Mouse (Mus musculus) lung, adult 2 months (tissue): ENCODE results near the gene Zfp963. TPM values are rescaled to one million over a fixed set of nuclear protein-coding genes. Genes with fewer than 3 reads are reported as not detected.
"Not testable (repeated sequence)": the region's sequence is repeated elsewhere in the genome, so short reads cannot be mapped to it uniquely, and the experiment has no call there.

ENCODE experiments used
- DNase-seq: peaks from one replicate; pipeline ENCODE4 v3.0.0; 2022
- H3K4me1 ChIP-seq: fragments of 200-500 bp; 2 replicates; pipeline ENCODE4 v1.6.1; 2011; ENCODE audit warnings: low read length; ENCODE audit not compliant: control insufficient read depth, insufficient read depth
- H3K4me3 ChIP-seq: fragments of 200-500 bp; replicated peaks from 2 replicates; pipeline ENCODE3; 2011; ENCODE audit warnings: low read depth, mild to moderate bottlenecking, control low read depth, low read length; ENCODE audit errors: extremely low read depth
- CTCF ChIP-seq: fragments of 200-500 bp; IDR thresholded peaks from 2 replicates; pipeline ENCODE4 v1.5.1; 2011; ENCODE audit warnings: mild to moderate bottlenecking, low read length, control low read depth; ENCODE audit not compliant: insufficient read depth
- POLR2A ChIP-seq: fragments of 200-500 bp; IDR thresholded peaks from 2 replicates; pipeline ENCODE4 v1.6.1; 2011; ENCODE audit warnings: low read depth, mild to moderate bottlenecking, control low read depth, low read length, borderline replicate concordance; ENCODE audit errors: extremely low read depth
- WGBS: fragments of 180-500 bp; shearing (Covaris S2); methylation state at CpG from one replicate; pipeline ENCODE4 v1.1.7; 2018; 5-methylcytosine and 5-hydroxymethylcytosine counted together
- polyA plus RNA-seq: library from polyadenylated mRNA; depleted of rRNA; stranded (reverse); fragments of >200 nt; gene quantifications from 2 replicates; pipeline ENCODE4 v1.2.3, GENCODE M21; 2012; rRNA removed

Zfp963 gene
- polyA plus RNA-seq, 1 experiment: 2.5 TPM

DNA sequence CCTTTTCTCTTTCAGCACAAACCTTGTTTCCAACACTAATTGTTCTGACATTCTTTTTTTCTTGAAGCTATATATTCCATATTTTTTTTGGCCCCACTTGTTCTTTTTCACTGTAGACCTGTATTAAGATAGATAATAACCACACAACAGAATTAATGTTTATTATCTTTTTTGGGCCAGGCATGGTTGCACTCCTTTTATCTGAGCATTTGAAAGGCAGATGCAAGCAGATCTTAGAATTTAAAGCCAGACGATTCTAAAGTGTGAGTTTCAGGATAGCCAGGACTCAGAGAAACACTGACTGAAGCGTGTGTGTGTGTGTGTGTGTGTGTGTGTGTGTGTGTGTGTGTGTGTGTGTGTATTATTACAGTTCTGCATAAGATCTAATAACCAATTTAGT, 2.7 kb upstream of the Zfp963 start:
- no peak for TF ChIP-seq POLR2A
- Histone ChIP-seq H3K4me1 (no peaks in the 10 kb centered on the region), H3K4me3 (no peak overlapping the region)
- DNase-seq: no peak
- WGBS: 89% methylated on average over 2 of the region's 2 CpGs

DNA sequence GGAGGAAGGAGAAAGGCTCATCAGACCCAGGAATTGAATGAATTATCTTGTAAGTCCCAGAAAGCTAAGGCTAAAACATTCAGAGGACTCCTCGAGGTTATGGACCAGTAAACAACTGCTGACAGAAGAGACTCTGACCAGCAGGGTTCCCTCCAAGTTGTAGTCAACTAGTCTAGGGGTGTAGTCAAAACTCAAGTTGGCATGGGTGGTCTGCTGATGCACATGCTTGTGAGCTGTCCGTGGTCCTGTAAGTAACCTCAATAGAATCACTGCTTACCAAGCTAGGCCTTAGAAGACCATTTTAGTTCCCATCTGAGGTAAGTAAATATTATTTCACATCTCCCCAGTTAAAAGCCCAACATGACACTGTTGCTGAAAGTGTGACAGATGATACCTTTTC, 8.5 kb downstream of the Zfp963 start:
- Histone ChIP-seq H3K4me1 (no peaks in the 10 kb centered on the region), H3K4me3 (no peak overlapping the region)
- 79% methylated on average over 2 of the region's 2 CpGs for WGBS
- no peak for DNase-seq
- no peak for TF ChIP-seq CTCF
- TF ChIP-seq POLR2A: no peak

DNA sequence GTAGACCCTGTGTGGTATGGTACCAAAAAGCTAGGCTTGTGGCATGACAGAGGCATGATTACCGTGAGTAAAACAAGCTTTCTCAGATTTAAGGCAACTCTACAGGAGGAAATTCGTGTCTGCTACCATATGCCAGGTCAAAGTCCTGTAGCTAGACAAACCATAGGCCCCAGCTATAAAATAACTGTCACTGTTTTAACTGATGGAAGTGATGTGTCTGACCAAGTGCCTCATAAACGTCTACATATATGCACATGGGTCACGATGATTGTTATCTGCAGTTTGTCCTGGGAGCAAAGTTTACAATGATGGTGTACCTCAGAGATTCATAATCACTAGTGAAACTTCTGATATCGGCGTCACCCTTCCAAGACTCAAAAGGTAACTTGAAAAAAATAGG, 9.0 kb downstream of the Zfp963 start:
- TF ChIP-seq POLR2A: no peak
- no peak for TF ChIP-seq CTCF
- WGBS: 80% methylated on average over 6 of the region's 6 CpGs
- DNase-seq: no peak
- Histone ChIP-seq H3K4me3 (no peak overlapping the region), H3K4me1 (no peaks in the 10 kb centered on the region)

DNA sequence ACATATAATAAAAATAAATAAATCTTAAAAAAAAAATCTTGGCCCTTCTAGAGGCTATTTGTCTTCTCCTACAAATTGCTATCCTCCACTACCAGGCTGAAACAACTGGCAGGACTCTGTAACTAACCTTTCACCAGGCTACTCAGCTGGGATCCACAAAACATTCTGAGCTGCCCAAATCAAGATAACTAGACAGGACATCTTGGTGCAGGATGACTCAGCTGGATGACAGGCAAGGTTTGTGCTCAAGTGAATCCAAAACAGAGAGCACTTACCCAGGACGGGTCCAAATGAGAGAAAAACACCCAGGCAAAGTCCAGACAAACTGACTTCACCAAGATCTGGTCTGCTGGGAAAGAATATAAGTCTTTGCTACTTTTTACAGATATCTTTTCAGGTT, 14.3 kb downstream of the Zfp963 start:
- TF ChIP-seq CTCF (no peak), POLR2A (no peak)
- 69% methylated on average over 1 of the region's 1 CpGs for WGBS
- no peak for DNase-seq
- no peaks in the 10 kb centered on the region for H3K4me1 ChIP-seq
- H3K4me3 ChIP-seq: no peak overlapping the region

DNA sequence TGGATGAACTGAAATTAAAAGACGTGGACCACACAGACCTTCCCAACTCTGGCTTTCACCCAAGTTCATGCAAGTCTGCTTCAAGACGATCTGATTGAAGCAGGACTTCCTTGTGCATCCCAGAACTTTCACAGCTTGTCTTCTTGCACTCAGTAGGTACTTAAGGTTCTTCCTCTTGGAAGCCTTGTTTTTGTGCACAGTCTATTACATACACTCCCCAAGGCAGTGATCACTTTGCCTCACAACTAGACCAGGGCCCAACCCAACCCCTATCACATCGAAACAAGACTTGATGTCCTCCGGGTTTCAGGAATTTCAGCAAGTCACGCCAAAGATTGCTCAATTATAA, 32.6 kb downstream of the Zfp963 start:
- TF ChIP-seq CTCF: no peak
- TF ChIP-seq POLR2A: no peak
- H3K4me3 ChIP-seq: peak overlapping the region; percentile 40
- H3K4me1 ChIP-seq: peaks cover 2% of the 10 kb centered on the region; the same call in 1 of the 2 replicates
- 34% methylated on average over 5 of the region's 5 CpGs for WGBS
- DNase-seq: no peak

DNA sequence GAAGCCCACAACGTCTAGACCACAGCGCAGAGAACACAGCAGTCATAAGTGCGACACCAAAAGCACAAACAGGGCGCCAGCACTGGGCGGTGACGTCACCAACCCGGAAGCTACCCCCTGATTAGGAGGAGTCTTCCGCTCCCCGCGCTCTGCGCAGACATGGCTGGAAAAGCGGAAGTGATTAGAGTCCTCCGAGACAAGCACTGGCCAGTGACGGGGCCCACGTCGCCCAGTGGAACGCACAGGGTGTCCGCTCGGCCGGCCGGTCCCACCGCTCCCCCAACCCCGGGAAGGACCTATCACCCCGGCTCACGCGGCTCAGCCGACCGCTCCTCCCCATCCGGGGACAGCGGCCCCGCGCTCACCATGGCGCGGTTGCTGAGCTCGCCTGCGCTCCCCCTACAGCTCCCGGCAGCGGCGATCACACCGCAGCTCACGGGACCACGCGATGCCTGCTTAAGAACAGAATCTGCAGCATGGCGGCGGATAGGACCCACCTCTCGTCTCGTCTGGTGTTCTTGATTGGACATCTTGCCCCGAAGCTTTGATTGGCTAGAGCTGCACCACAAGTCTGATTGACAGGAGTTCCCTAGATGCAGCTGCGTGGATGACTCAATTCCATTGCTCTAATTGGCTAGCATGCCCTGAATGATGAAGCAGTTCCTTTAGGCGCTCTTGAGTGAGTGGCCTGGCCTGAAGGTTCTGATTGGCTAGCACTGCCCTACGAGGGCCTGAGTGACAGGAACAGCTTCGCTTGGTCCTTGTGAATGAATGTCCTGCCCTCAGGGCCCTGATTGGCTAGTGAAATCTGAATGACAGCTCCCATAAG, 33.2 kb downstream of the Zfp963 start:
- Histone ChIP-seq H3K4me1 (peaks cover 2% of the 10 kb centered on the region; the same call in 1 of the 2 replicates), H3K4me3 (peak overlapping the region; percentile 91)
- no peak for TF ChIP-seq CTCF
- peak; percentile 93; the same call in 1 of the 2 replicates for TF ChIP-seq POLR2A
- WGBS: under 1% methylated on average over 52 of the region's 52 CpGs
- DNase-seq: peak; percentile 92

DNA sequence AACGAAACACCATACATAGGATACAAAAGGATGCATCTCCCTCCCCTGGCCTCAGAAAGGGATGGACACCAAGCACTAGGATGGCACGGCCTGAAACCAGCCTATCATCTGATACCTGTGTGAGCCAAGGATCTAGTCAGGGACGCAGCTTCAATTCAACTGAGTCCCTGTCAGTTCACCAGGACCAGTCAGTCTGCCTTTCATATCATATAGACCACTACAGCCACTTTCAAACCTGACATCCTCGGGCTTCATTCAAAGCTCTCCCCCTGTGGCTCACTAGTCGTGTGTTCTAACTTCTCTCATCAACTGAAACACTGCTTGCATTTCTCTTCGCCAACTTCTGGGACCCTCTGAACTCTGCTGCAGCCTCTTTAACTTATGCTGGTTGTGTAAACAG, 34.4 kb downstream of the Zfp963 start:
- 70% methylated on average over 6 of the region's 6 CpGs for WGBS
- TF ChIP-seq POLR2A (no peak), CTCF (no peak)
- Histone ChIP-seq H3K4me3 (no peak overlapping the region), H3K4me1 (peaks cover 2% of the 10 kb centered on the region; the same call in 1 of the 2 replicates)
- no peak for DNase-seq

DNA sequence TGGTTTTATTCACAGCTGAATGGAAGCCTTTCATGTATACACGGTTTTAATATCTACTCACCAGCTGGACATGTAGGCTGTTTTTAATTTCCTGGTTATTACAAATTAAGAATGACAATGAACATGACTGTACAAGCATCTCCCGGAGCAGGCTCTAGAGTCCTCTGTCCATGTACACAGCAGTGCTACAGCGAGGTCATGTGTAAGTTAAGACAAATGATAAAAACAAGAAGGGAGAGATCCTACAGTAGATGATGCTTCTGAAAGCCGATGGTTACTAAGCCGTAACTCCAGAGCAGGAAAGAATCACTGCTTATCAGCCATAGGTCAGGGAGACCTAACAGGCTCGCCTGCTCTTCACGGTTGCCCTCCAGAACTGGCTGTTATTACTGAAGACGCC, 36.3 kb downstream of the Zfp963 start:
- no peak for TF ChIP-seq CTCF
- no peak for TF ChIP-seq POLR2A
- no peak for DNase-seq
- WGBS: 86% methylated on average over 8 of the region's 8 CpGs
- H3K4me1 ChIP-seq: peaks cover 2% of the 10 kb centered on the region; the same call in 1 of the 2 replicates
- H3K4me3 ChIP-seq: no peak overlapping the region

DNA sequence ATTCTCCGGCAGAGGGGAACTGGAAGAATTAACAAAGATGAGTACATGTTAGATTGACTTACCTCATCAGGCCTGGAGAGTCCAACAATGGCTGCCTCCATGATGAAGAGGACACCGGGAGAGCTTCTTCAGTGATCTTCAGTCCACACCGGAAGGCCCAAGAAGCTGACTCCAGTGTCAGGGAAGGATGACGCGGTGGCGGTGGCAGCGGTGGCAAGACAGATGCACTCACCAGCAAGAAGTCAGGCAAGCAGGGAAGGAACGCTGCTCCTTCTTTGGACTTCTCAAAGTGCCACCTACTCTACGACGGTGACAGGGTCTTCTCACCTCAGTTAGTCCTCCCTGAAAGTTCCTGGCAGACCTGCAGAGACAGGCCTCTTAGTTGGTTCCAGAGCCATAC, 39.1 kb downstream of the Zfp963 start, which contains the start of gene Zfp869:
TSS of gene Zfp869 (minus strand) at position 101 of the 400 bp plus-strand sequence.
- WGBS: 96% methylated on average over 10 of the region's 10 CpGs
- not testable (repeated sequence) for H3K4me3 ChIP-seq, H3K4me1 ChIP-seq, DNase-seq

DNA sequence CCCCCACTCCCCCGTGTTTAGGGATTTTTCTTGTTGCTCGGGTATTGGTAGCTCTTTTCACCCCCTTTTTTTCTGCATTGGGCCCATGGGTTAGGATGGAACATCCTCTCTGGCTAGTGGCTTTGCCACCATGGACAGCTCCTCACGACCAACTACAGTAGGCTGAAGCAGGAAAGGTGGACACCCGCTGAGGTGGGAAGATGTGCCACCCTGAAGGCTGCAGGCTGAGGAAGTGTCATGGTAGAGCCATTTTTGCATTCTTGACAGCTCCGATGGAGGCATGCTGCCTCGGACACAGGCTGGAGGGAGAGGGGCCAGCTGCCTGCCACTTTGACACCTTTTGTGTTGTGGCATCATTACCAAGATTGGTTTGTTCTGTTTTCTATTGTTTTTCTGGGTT, 48.0 kb downstream of the Zfp963 start:
- TF ChIP-seq POLR2A: no peak
- TF ChIP-seq CTCF: no peak
- H3K4me1 ChIP-seq: no peaks in the 10 kb centered on the region
- 69% methylated on average over 6 of the region's 6 CpGs for WGBS
- no peak overlapping the region for H3K4me3 ChIP-seq
- no peak for DNase-seq

Other genes with a start within 250 kb of the Zfp963 start
- gene Gm7697, start 227.0 kb downstream of the Zfp963 start, polyA plus RNA-seq: not detected in 2 replicates
- gene Zfp868, start 124.4 kb downstream of the Zfp963 start, polyA plus RNA-seq: 3.3 and 7.0 TPM in 2 replicates
- gene Zfp964, start 95.5 kb downstream of the Zfp963 start, polyA plus RNA-seq: 0.66 and 0.86 TPM in 2 replicates
- 2.4 and 4.7 TPM in 2 replicates for gene Zfp869, start 39.2 kb downstream of the Zfp963 start, polyA plus RNA-seq
- gene Gm20422, start 24.9 kb upstream of the Zfp963 start, polyA plus RNA-seq: 0.80 and 1.5 TPM in 2 replicates
- 65.7 and 70.8 TPM in 2 replicates for gene Atp13a1, start 41.2 kb upstream of the Zfp963 start, polyA plus RNA-seq
- 9.2 and 14.3 TPM in 2 replicates for gene Zfp866, start 41.2 kb upstream of the Zfp963 start, polyA plus RNA-seq
- 42.7 and 45.1 TPM in 2 replicates for gene Gmip, start 58.7 kb upstream of the Zfp963 start, polyA plus RNA-seq
- 3.4 and 3.5 TPM in 2 replicates for gene Lpar2, start 72.5 kb upstream of the Zfp963 start, polyA plus RNA-seq
- 4.2 and 5.5 TPM in 2 replicates for gene Pbx4, start 82.5 kb upstream of the Zfp963 start, polyA plus RNA-seq
- 3.1 TPM in 2 replicates for gene Cilp2, start 137.7 kb upstream of the Zfp963 start, polyA plus RNA-seq
- 0.70 and 1.0 TPM in 2 replicates for gene Tssk6, start 152.2 kb upstream of the Zfp963 start, polyA plus RNA-seq
- 96.8 and 103 TPM in 2 replicates for gene Ndufa13, start 152.6 kb upstream of the Zfp963 start, polyA plus RNA-seq
- 3.5 and 5.3 TPM in 2 replicates for gene Yjefn3, start 152.7 kb upstream of the Zfp963 start, polyA plus RNA-seq
- 78.1 and 81.8 TPM in 2 replicates for gene Gatad2a, start 246.4 kb upstream of the Zfp963 start, polyA plus RNA-seq